Mouse (Mus musculus) heart, adult 11 months (tissue): ENCODE results near the gene Trim44.

Experiments
- DNase-seq: peaks from one replicate; pipeline ENCODE4 v3.0.0; 2022

Trim44 gene

GRCm38 (mm10) chr2:102362896-102363530 lies 44.6 kb downstream of the Trim44 start:
- peak; percentile 50 for DNase-seq

GRCm38 (mm10) chr2:102362266-102362665 lies 45.4 kb downstream of the Trim44 start:
- DNase-seq: peak; percentile 12

- no peak for DNase-seq
These were observed 50.5 kb downstream of the Trim44 start for GRCm38 (mm10) chr2:102356879-102357695.

- DNase-seq: no peak
These were observed 53.6 kb downstream of the Trim44 start for GRCm38 (mm10) chr2:102354076-102354475.

GRCm38 (mm10) chr2:102341429-102341828 lies 66.2 kb downstream of the Trim44 start:
- DNase-seq: no peak

- no peak for DNase-seq
These were observed 70.8 kb downstream of the Trim44 start for GRCm38 (mm10) chr2:102336816-102337215.

- no peak for DNase-seq
These were observed 75.7 kb downstream of the Trim44 start for GRCm38 (mm10) chr2:102331932-102332331.

- no peak for DNase-seq
These were observed 76.5 kb downstream of the Trim44 start for GRCm38 (mm10) chr2:102331092-102331491.

GRCm38 (mm10) chr2:102325921-102326320 lies 81.7 kb downstream of the Trim44 start:
- no peak for DNase-seq

GRCm38 (mm10) chr2:102324336-102324735 lies 83.3 kb downstream of the Trim44 start:
- DNase-seq: no peak

- peak; percentile 94 for DNase-seq
These were observed 91.1 kb downstream of the Trim44 start for GRCm38 (mm10) chr2:102316540-102316939.

- no peak for DNase-seq
These were observed 92.5 kb downstream of the Trim44 start for GRCm38 (mm10) chr2:102315153-102315552.

GRCm38 (mm10) chr2:102314610-102315009 lies 93.0 kb downstream of the Trim44 start:
- no peak for DNase-seq

GRCm38 (mm10) chr2:102314068-102314467 lies 93.6 kb downstream of the Trim44 start:
- no peak for DNase-seq

- DNase-seq: no peak
These were observed 94.7 kb downstream of the Trim44 start for GRCm38 (mm10) chr2:102312903-102313302.

GRCm38 (mm10) chr2:102303274-102303673 lies 104.4 kb downstream of the Trim44 start:
- DNase-seq: peak; percentile 68

GRCm38 (mm10) chr2:102302532-102302931 lies 105.1 kb downstream of the Trim44 start:
- DNase-seq: no peak

- DNase-seq: peak; percentile 98
These were observed 112.8 kb downstream of the Trim44 start for GRCm38 (mm10) chr2:102294827-102295270.

- DNase-seq: peak; percentile 79
These were observed 114.4 kb downstream of the Trim44 start for GRCm38 (mm10) chr2:102293181-102293580.

- DNase-seq: peak; percentile 66
These were observed 115.6 kb downstream of the Trim44 start for GRCm38 (mm10) chr2:102292051-102292450.

- peak; percentile 92 for DNase-seq
These were observed 116.1 kb downstream of the Trim44 start for GRCm38 (mm10) chr2:102291533-102291932.

- peak; percentile 75 for DNase-seq
These were observed 117.6 kb downstream of the Trim44 start for GRCm38 (mm10) chr2:102290041-102290440.

GRCm38 (mm10) chr2:102288676-102289075 lies 119.0 kb downstream of the Trim44 start:
- peak; percentile 70 for DNase-seq

GRCm38 (mm10) chr2:102287369-102287768 lies 120.3 kb downstream of the Trim44 start:
- peak; percentile 39 for DNase-seq
